Mouse (Mus musculus) kidney, embryonic 15.5 days (tissue): ENCODE results near the gene Fam120b. TPM values are rescaled to one million over a fixed set of nuclear protein-coding genes. Genes with fewer than 3 reads are reported as not detected.

ENCODE experiments used
- polyA plus RNA-seq: library from polyadenylated mRNA; unstranded; fragments of >200 nt; fragmentation: Nextera tagmentation; extraction: Ambion mirVana; gene quantifications from 2 replicates; pipeline ENCODE4 v1.2.1, GENCODE M21; 2015

The Fam120b gene
- polyA plus RNA-seq, 1 experiment from 2014 or later: 28.7 TPM

Other genes starting within 250 kb of the Fam120b start
- 30.9 and 32.0 TPM in 2 replicates for gene Dll1, start 19.3 kb upstream of the Fam120b start, polyA plus RNA-seq
- 265 and 285 TPM in 2 replicates for gene Psmb1, start 103.5 kb downstream of the Fam120b start, polyA plus RNA-seq
- gene Tbp, start 103.7 kb downstream of the Fam120b start, polyA plus RNA-seq: 49.4 and 51.1 TPM in 2 replicates
- gene Pdcd2, start 131.1 kb downstream of the Fam120b start, polyA plus RNA-seq: 44.8 and 51.2 TPM in 2 replicates
- gene Prdm9, start 168.2 kb downstream of the Fam120b start, polyA plus RNA-seq: 2.0 and 2.9 TPM in 2 replicates